Mouse (Mus musculus): ENCODE data around the gene Daam1. TPM values are rescaled to one million over a fixed set of nuclear protein-coding genes. Genes with fewer than 3 reads are reported as not detected.

The Daam1 gene
- polyA plus RNA-seq, 1 experiment = 15.1 TPM

GRCm38 (mm10) chr12:71976361-71976960 is 145.6 kb downstream of the Daam1 start:
- H3K27ac ChIP-seq (ENCODE audit: insufficient read depth, low read depth, low read length) = no peak overlapping the region
- peaks cover 61% of the 10 kb centered on the region for H3K4me1 ChIP-seq (ENCODE audit: control insufficient read depth, insufficient read depth, low read length)
- TF ChIP-seq POLR2A (IDR thresholded peaks at IDR 0.05; ENCODE audit: borderline replicate concordance, low read depth, low read length) (no peak), CTCF (IDR thresholded peaks at IDR 0.05; ENCODE audit: low read depth, low read length) (no peak)
- H3K4me3 ChIP-seq (ENCODE audit: insufficient read depth, low read length) = no peak overlapping the region

GRCm38 (mm10) chr12:71977364-71977763 is 146.5 kb downstream of the Daam1 start:
- H3K4me1 ChIP-seq (ENCODE audit: control insufficient read depth, insufficient read depth, low read length) = peaks cover 66% of the 10 kb centered on the region
- H3K27ac ChIP-seq (ENCODE audit: insufficient read depth, low read depth, low read length) = no peak overlapping the region
- no peak for TF ChIP-seq CTCF (IDR thresholded peaks at IDR 0.05; ENCODE audit: low read depth, low read length)
- no peak for TF ChIP-seq POLR2A (IDR thresholded peaks at IDR 0.05; ENCODE audit: borderline replicate concordance, low read depth, low read length)
- no peak overlapping the region for H3K4me3 ChIP-seq (ENCODE audit: insufficient read depth, low read length)

GRCm38 (mm10) chr12:71978513-71979352 is 147.9 kb downstream of the Daam1 start:
- TF ChIP-seq CTCF (IDR thresholded peaks at IDR 0.05; ENCODE audit: low read depth, low read length) (no peak), POLR2A (IDR thresholded peaks at IDR 0.05; ENCODE audit: borderline replicate concordance, low read depth, low read length) (no peak)
- Histone ChIP-seq H3K4me3 (ENCODE audit: insufficient read depth, low read length) (no peak overlapping the region), H3K4me1 (ENCODE audit: control insufficient read depth, insufficient read depth, low read length) (peaks cover 69% of the 10 kb centered on the region), H3K27ac (ENCODE audit: insufficient read depth, low read depth, low read length) (peak overlapping the region; percentile 6; the same call in 1 of the 2 replicates)

- TF ChIP-seq POLR2A (IDR thresholded peaks at IDR 0.05; ENCODE audit: borderline replicate concordance, low read depth, low read length) (no peak), CTCF (IDR thresholded peaks at IDR 0.05; ENCODE audit: low read depth, low read length) (no peak)
- Histone ChIP-seq H3K4me3 (ENCODE audit: insufficient read depth, low read length) (no peak overlapping the region), H3K4me1 (ENCODE audit: control insufficient read depth, insufficient read depth, low read length) (peaks cover 61% of the 10 kb centered on the region), H3K27ac (ENCODE audit: insufficient read depth, low read depth, low read length) (no peak overlapping the region)
These were observed 149.3 kb downstream of the Daam1 start for GRCm38 (mm10) chr12:71980166-71980565.

GRCm38 (mm10) chr12:71980746-71981145 is 149.9 kb downstream of the Daam1 start:
- Histone ChIP-seq H3K4me1 (ENCODE audit: control insufficient read depth, insufficient read depth, low read length) (peaks cover 59% of the 10 kb centered on the region), H3K4me3 (ENCODE audit: insufficient read depth, low read length) (no peak overlapping the region), H3K27ac (ENCODE audit: insufficient read depth, low read depth, low read length) (peak overlapping the region; percentile 67)
- TF ChIP-seq POLR2A (IDR thresholded peaks at IDR 0.05; ENCODE audit: borderline replicate concordance, low read depth, low read length) (no peak), CTCF (IDR thresholded peaks at IDR 0.05; ENCODE audit: low read depth, low read length) (no peak)

GRCm38 (mm10) chr12:71981250-71981649 is 150.4 kb downstream of the Daam1 start:
- H3K27ac ChIP-seq (ENCODE audit: insufficient read depth, low read depth, low read length) = peak overlapping the region; percentile 67
- no peak for TF ChIP-seq POLR2A (IDR thresholded peaks at IDR 0.05; ENCODE audit: borderline replicate concordance, low read depth, low read length)
- TF ChIP-seq CTCF (IDR thresholded peaks at IDR 0.05; ENCODE audit: low read depth, low read length) = peak; percentile 23; the same call in 1 of the 2 replicates
- no peak overlapping the region for H3K4me3 ChIP-seq (ENCODE audit: insufficient read depth, low read length)
- peaks cover 54% of the 10 kb centered on the region for H3K4me1 ChIP-seq (ENCODE audit: control insufficient read depth, insufficient read depth, low read length)

- Histone ChIP-seq H3K27ac (ENCODE audit: insufficient read depth, low read depth, low read length) (peak overlapping the region; percentile 64), H3K4me1 (ENCODE audit: control insufficient read depth, insufficient read depth, low read length) (peaks cover 50% of the 10 kb centered on the region)
These were observed 150.9 kb downstream of the Daam1 start for GRCm38 (mm10) chr12:71981791-71982190.

GRCm38 (mm10) chr12:71983102-71983715 is 152.3 kb downstream of the Daam1 start:
- no peak overlapping the region for H3K27ac ChIP-seq (ENCODE audit: insufficient read depth, low read depth, low read length)
- peaks cover 38% of the 10 kb centered on the region for H3K4me1 ChIP-seq (ENCODE audit: control insufficient read depth, insufficient read depth, low read length)
- no peak for TF ChIP-seq POLR2A (IDR thresholded peaks at IDR 0.05; ENCODE audit: borderline replicate concordance, low read depth, low read length)
- no peak for TF ChIP-seq CTCF (IDR thresholded peaks at IDR 0.05; ENCODE audit: low read depth, low read length)
- no peak overlapping the region for H3K4me3 ChIP-seq (ENCODE audit: insufficient read depth, low read length)

More at GRCm38 (mm10) chr12:71981791-71982190, 150.9 kb downstream of the Daam1 start:
- H3K4me3 ChIP-seq (ENCODE audit: insufficient read depth, low read length) = no peak overlapping the region
- TF ChIP-seq POLR2A (IDR thresholded peaks at IDR 0.05; ENCODE audit: borderline replicate concordance, low read depth, low read length) (no peak), CTCF (IDR thresholded peaks at IDR 0.05; ENCODE audit: low read depth, low read length) (no peak)

GRCm38 (mm10) chr12:71987161-71987560 is 156.3 kb downstream of the Daam1 start:
- Histone ChIP-seq H3K27ac (ENCODE audit: insufficient read depth, low read depth, low read length) (no peak overlapping the region), H3K4me1 (ENCODE audit: control insufficient read depth, insufficient read depth, low read length) (peaks cover 5% of the 10 kb centered on the region), H3K4me3 (ENCODE audit: insufficient read depth, low read length) (no peak overlapping the region)
- TF ChIP-seq CTCF (IDR thresholded peaks at IDR 0.05; ENCODE audit: low read depth, low read length) (no peak), POLR2A (IDR thresholded peaks at IDR 0.05; ENCODE audit: borderline replicate concordance, low read depth, low read length) (no peak)
